Mouse (Mus musculus): ENCODE data around the gene Pttg1. TPM values are rescaled to one million over a fixed set of nuclear protein-coding genes. Genes with fewer than 3 reads are reported as not detected.

Pttg1 gene
- total and polyA plus RNA-seq, 3 experiments: 55.5 to 84.5 (median 74.8) TPM

GRCm38 (mm10) chr11:43393325-43393724, 32.7 kb downstream of the Pttg1 start:
- no peaks in the 10 kb centered on the region for H3K79me2 ChIP-seq (replicated peaks; ENCODE audit: control insufficient read depth, insufficient read depth, low read length)
- H3K4me1 ChIP-seq (ENCODE audit: control insufficient read depth, insufficient read depth, low read length): peaks cover 4% of the 10 kb centered on the region
- no peak overlapping the region for H3K4me3 ChIP-seq
- H3K27me3 ChIP-seq (ENCODE audit: control insufficient read depth, insufficient read depth, low read length): no peaks in the 10 kb centered on the region
- intact Hi-C loops (cut with DNase I): no loop called here
- no peak for TF ChIP-seq CTCF (IDR thresholded peaks at IDR 0.05)
- no peak for TF ChIP-seq EP300 (IDR thresholded peaks at IDR 0.05; ENCODE audit: insufficient read depth, low read depth, low read length)
- no peak for TF ChIP-seq POLR2A (IDR thresholded peaks at IDR 0.05; ENCODE audit: insufficient read depth, low read depth, low read length)
- 89% methylated on average over 4 of the region's 4 CpGs for WGBS
- no peak overlapping the region for H3K9ac ChIP-seq (ENCODE audit: low read depth, low read length)
- no peak overlapping the region for H3K27ac ChIP-seq
- H3K36me3 ChIP-seq (ENCODE audit: control insufficient read depth, insufficient read depth, low read length): no peaks in the 10 kb centered on the region
- DNase-seq: no peak

- H3K4me1 ChIP-seq (ENCODE audit: control insufficient read depth, insufficient read depth, low read length): peaks cover 4% of the 10 kb centered on the region
- TF ChIP-seq CTCF (IDR thresholded peaks at IDR 0.05) (no peak), POLR2A (IDR thresholded peaks at IDR 0.05; ENCODE audit: insufficient read depth, low read depth, low read length) (no peak), EP300 (IDR thresholded peaks at IDR 0.05; ENCODE audit: insufficient read depth, low read depth, low read length) (no peak)
- WGBS: 52% methylated on average over 2 of the region's 2 CpGs
- DNase-seq: no peak
- intact Hi-C loops (cut with DNase I): no loop called here
- H3K27ac ChIP-seq: no peak overlapping the region
- H3K79me2 ChIP-seq (replicated peaks; ENCODE audit: control insufficient read depth, insufficient read depth, low read length): no peaks in the 10 kb centered on the region
- no peak overlapping the region for H3K4me3 ChIP-seq
- H3K9ac ChIP-seq (ENCODE audit: low read depth, low read length): no peak overlapping the region
- H3K27me3 ChIP-seq (ENCODE audit: control insufficient read depth, insufficient read depth, low read length): no peaks in the 10 kb centered on the region
- H3K36me3 ChIP-seq (ENCODE audit: control insufficient read depth, insufficient read depth, low read length): no peaks in the 10 kb centered on the region
Measured at GRCm38 (mm10) chr11:43392757-43393156, 33.3 kb downstream of the Pttg1 start.

GRCm38 (mm10) chr11:43389118-43389517, 36.9 kb downstream of the Pttg1 start:
- no peak for TF ChIP-seq POLR2A (IDR thresholded peaks at IDR 0.05; ENCODE audit: insufficient read depth, low read depth, low read length)
- no peak for TF ChIP-seq CTCF (IDR thresholded peaks at IDR 0.05)
- no peak for TF ChIP-seq EP300 (IDR thresholded peaks at IDR 0.05; ENCODE audit: insufficient read depth, low read depth, low read length)

GRCm38 (mm10) chr11:43388122-43389097, 37.6 kb downstream of the Pttg1 start:
- DNase-seq: no peak

More at GRCm38 (mm10) chr11:43389118-43389517, 36.9 kb downstream of the Pttg1 start:
- WGBS: 89% methylated on average over 7 of the region's 7 CpGs
- Histone ChIP-seq H3K4me1 (ENCODE audit: control insufficient read depth, insufficient read depth, low read length) (peaks cover 2% of the 10 kb centered on the region), H3K36me3 (ENCODE audit: control insufficient read depth, insufficient read depth, low read length) (no peaks in the 10 kb centered on the region), H3K79me2 (replicated peaks; ENCODE audit: control insufficient read depth, insufficient read depth, low read length) (no peaks in the 10 kb centered on the region), H3K27me3 (ENCODE audit: control insufficient read depth, insufficient read depth, low read length) (no peaks in the 10 kb centered on the region), H3K27ac (no peak overlapping the region), H3K9ac (ENCODE audit: low read depth, low read length) (no peak overlapping the region), H3K4me3 (no peak overlapping the region)
- intact Hi-C loops (cut with DNase I): no loop called here
- no peak for DNase-seq

GRCm38 (mm10) chr11:43387004-43387880, 38.8 kb downstream of the Pttg1 start:
- Histone ChIP-seq H3K27ac (no peak overlapping the region), H3K9ac (ENCODE audit: low read depth, low read length) (no peak overlapping the region), H3K4me1 (ENCODE audit: control insufficient read depth, insufficient read depth, low read length) (peaks cover 2% of the 10 kb centered on the region), H3K36me3 (ENCODE audit: control insufficient read depth, insufficient read depth, low read length) (no peaks in the 10 kb centered on the region), H3K79me2 (replicated peaks; ENCODE audit: control insufficient read depth, insufficient read depth, low read length) (no peaks in the 10 kb centered on the region), H3K4me3 (no peak overlapping the region), H3K27me3 (ENCODE audit: control insufficient read depth, insufficient read depth, low read length) (no peaks in the 10 kb centered on the region)
- 93% methylated on average over 14 of the region's 14 CpGs for WGBS
- TF ChIP-seq POLR2A (IDR thresholded peaks at IDR 0.05; ENCODE audit: insufficient read depth, low read depth, low read length) (no peak), EP300 (IDR thresholded peaks at IDR 0.05; ENCODE audit: insufficient read depth, low read depth, low read length) (no peak), CTCF (IDR thresholded peaks at IDR 0.05) (no peak)
- intact Hi-C loops (cut with DNase I): no loop called here
- no peak for DNase-seq

More at GRCm38 (mm10) chr11:43388122-43389097, 37.6 kb downstream of the Pttg1 start:
- H3K79me2 ChIP-seq (replicated peaks; ENCODE audit: control insufficient read depth, insufficient read depth, low read length): no peaks in the 10 kb centered on the region
- TF ChIP-seq POLR2A (IDR thresholded peaks at IDR 0.05; ENCODE audit: insufficient read depth, low read depth, low read length) (no peak), EP300 (IDR thresholded peaks at IDR 0.05; ENCODE audit: insufficient read depth, low read depth, low read length) (no peak), CTCF (IDR thresholded peaks at IDR 0.05) (no peak)
- no peak overlapping the region for H3K27ac ChIP-seq
- no peak overlapping the region for H3K4me3 ChIP-seq
- peaks cover 2% of the 10 kb centered on the region for H3K4me1 ChIP-seq (ENCODE audit: control insufficient read depth, insufficient read depth, low read length)
- WGBS: 76% methylated on average over 21 of the region's 21 CpGs
- intact Hi-C loops (cut with DNase I): no loop called here
- no peaks in the 10 kb centered on the region for H3K36me3 ChIP-seq (ENCODE audit: control insufficient read depth, insufficient read depth, low read length)
- no peaks in the 10 kb centered on the region for H3K27me3 ChIP-seq (ENCODE audit: control insufficient read depth, insufficient read depth, low read length)
- no peak overlapping the region for H3K9ac ChIP-seq (ENCODE audit: low read depth, low read length)

Data from heart, adult 2 months (tissue).